Mouse (Mus musculus) liver, embryonic 11.5 days (tissue): ENCODE measurements at regions not wholly inside any gene's neighbourhood (a gene's known extent, or its start where the extent isn't known, plus 50 kb on each side); places are given as distances from the start of the nearest gene placed in this dataset.

Experiments used
- ATAC-seq: fragments of 200-750 bp; cut with Nextera tagmentation; replicated peaks from 2 replicates; pipeline ENCODE4 v1.8.0; 2017; ENCODE audit warnings: moderate number of reproducible peaks, mild to moderate bottlenecking, moderate TSS enrichment, moderate library complexity; ENCODE audit not compliant: low FRiP score
- DNase-seq: peaks from one replicate; pipeline ENCODE4 v3.0.0-alpha.2; 2017; ENCODE audit warnings: low spot score
- H3K27ac ChIP-seq: fragments of 300-500 bp; sonication (generic); 2 replicates; pipeline ENCODE4 v1.5.1; 2014; ENCODE audit warnings: mild to moderate bottlenecking, low read depth, low read length, control low read depth
- H3K27me3 ChIP-seq: fragments of 300-500 bp; sonication (generic); replicated peaks from 2 replicates; pipeline ENCODE4 v1.6.1; 2014; ENCODE audit warnings: low read length, mixed read lengths; ENCODE audit not compliant: control insufficient read depth, insufficient read depth
- H3K36me3 ChIP-seq: fragments of 300-500 bp; sonication (generic); 2 replicates; pipeline ENCODE4 v1.6.1; 2014; ENCODE audit warnings: mild to moderate bottlenecking, low read length, moderate library complexity, mixed read lengths; ENCODE audit not compliant: control insufficient read depth, insufficient read depth
- H3K4me1 ChIP-seq: fragments of 300-500 bp; sonication (generic); replicated peaks from 2 replicates; pipeline ENCODE4 v1.6.1; 2014; ENCODE audit warnings: low read length, mixed read lengths; ENCODE audit not compliant: control insufficient read depth, insufficient read depth
- H3K4me2 ChIP-seq: fragments of 300-500 bp; sonication (generic); 2 replicates; pipeline ENCODE4 v1.6.1; 2014; ENCODE audit warnings: mild to moderate bottlenecking, control low read depth, moderate library complexity
- H3K4me3 ChIP-seq: fragments of 300-500 bp; sonication (generic); 2 replicates; pipeline ENCODE4 v1.5.1; 2014; ENCODE audit warnings: low read depth, low read length, control low read depth
- H3K9ac ChIP-seq: fragments of 300-500 bp; sonication (generic); 2 replicates; pipeline ENCODE4 v1.6.1; 2014; ENCODE audit warnings: low read depth, low read length, control low read depth
- H3K9me3 ChIP-seq: fragments of 300-500 bp; sonication (generic); 2 replicates; pipeline ENCODE4 v1.6.1; 2016; ENCODE audit warnings: low read length, inconsistent platforms, mixed read lengths; ENCODE audit not compliant: control insufficient read depth
- WGBS: fragments of 180-500 bp; shearing (Covaris S2); extraction: QIAGEN DNeasy Blood & Tissue Kit; methylation state at CpG from one replicate; pipeline ENCODE4 v1.1.7; 2014; 5-methylcytosine and 5-hydroxymethylcytosine counted together

DNA sequence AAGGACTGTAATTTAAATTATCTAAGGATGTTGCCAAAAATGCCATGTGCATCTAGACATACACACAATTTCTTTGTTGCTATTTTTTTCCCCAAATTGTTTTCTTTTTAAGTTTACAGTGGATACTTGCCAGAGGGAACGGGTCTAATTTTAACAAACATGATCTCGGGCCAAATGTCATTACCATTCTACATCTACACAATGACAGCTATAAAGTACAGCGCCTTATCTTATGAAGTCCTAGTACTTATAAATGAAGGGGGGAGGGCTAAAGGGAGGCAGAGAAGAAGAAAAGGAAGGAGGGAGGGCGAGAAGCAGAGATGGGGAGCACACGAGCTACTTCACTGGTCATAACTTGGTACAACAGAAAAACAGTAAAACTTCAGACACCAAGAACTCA lies 89.4 kb upstream of the Paip1 start:
- 81% methylated on average over 5 of the region's 5 CpGs for WGBS
- no peak overlapping the region for H3K9ac ChIP-seq
- H3K27ac ChIP-seq: no peak overlapping the region
- H3K36me3 ChIP-seq: peaks cover 7% of the 10 kb centered on the region
- no peak overlapping the region for H3K4me3 ChIP-seq
- DNase-seq (no peak), ATAC-seq (no peak)
- H3K4me1 ChIP-seq: no peaks in the 10 kb centered on the region
- H3K4me2 ChIP-seq: no peak overlapping the region
- H3K9me3 ChIP-seq: no peaks in the 10 kb centered on the region
- H3K27me3 ChIP-seq: no peaks in the 10 kb centered on the region

DNA sequence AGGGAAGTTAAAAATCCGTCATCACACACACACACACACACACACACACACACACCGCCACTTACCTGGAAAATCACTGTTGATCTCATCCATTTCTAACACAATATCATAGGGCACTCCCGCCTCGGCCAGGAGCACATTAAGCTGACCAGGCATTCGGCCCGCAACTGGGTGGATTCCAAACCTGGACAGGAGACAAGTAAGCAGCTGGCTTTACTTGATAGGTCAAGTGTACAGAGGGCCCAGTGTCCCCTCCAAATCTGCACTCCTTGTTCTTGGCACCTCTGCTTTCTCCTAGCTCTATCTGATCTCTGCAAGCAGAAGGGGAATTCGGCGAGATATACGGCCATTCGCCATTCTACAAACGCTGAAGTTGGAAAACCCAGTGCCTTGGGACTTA lies 88.6 kb upstream of the Paip1 start:
- peaks cover 7% of the 10 kb centered on the region for H3K36me3 ChIP-seq
- ATAC-seq (no peak), DNase-seq (no peak)
- no peak overlapping the region for H3K27ac ChIP-seq
- H3K27me3 ChIP-seq: no peaks in the 10 kb centered on the region
- no peaks in the 10 kb centered on the region for H3K4me1 ChIP-seq
- H3K9ac ChIP-seq: no peak overlapping the region
- WGBS: 91% methylated on average over 11 of the region's 11 CpGs
- no peak overlapping the region for H3K4me3 ChIP-seq
- no peak overlapping the region for H3K4me2 ChIP-seq
- no peaks in the 10 kb centered on the region for H3K9me3 ChIP-seq

DNA sequence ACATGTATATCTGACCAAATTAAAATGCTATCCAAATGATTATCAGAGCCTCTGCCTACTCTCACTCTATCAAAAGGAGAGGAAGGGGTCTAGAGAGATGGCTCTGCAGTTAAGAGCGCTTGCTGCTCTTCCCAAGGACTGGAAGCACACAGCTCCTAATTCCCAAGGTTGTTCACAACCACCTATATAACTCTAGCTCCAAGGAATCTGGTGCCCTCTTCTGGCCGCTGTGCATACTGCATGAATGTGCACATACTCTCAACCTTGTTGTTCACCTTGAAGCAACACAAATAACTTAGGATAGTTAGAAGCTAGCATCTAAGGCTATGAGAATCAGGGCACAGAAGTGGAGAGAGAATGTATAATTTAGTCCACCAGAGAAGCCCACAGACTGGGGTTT lies 86.6 kb upstream of the Paip1 start:
- Histone ChIP-seq H3K27ac (no peak overlapping the region), H3K9me3 (no peaks in the 10 kb centered on the region), H3K4me1 (no peaks in the 10 kb centered on the region), H3K36me3 (peaks cover 3% of the 10 kb centered on the region), H3K4me2 (no peak overlapping the region), H3K9ac (no peak overlapping the region), H3K27me3 (no peaks in the 10 kb centered on the region), H3K4me3 (no peak overlapping the region)
- 33% methylated on average over 2 of the region's 2 CpGs for WGBS
- DNase-seq: peak; percentile 48
- ATAC-seq: peak; percentile 66

DNA sequence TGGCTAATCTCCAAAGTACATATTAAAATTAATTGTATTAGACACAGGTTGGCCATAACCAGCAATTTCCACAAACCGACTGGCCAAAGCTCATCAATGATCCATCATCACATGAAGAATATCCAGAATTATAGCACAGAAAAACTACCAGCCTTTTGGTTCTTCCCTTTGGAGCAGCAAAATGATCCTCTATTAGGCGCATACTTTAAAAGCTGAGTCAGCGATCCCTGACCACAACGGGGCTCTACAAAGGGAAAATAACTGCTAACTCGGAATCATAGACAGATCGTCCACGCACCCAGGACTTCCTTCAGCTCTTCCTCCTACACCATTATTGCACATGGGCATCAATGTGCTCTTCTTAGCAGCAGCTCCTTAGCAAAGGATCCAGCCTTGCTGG lies 85.6 kb upstream of the Paip1 start:
- Histone ChIP-seq H3K4me3 (no peak overlapping the region), H3K9ac (no peak overlapping the region), H3K4me1 (no peaks in the 10 kb centered on the region), H3K27ac (no peak overlapping the region), H3K36me3 (no peaks in the 10 kb centered on the region; the same call in 1 of the 2 replicates), H3K4me2 (no peak overlapping the region), H3K27me3 (no peaks in the 10 kb centered on the region), H3K9me3 (no peaks in the 10 kb centered on the region)
- no peak for DNase-seq
- no peak for ATAC-seq
- 90% methylated on average over 7 of the region's 7 CpGs for WGBS

DNA sequence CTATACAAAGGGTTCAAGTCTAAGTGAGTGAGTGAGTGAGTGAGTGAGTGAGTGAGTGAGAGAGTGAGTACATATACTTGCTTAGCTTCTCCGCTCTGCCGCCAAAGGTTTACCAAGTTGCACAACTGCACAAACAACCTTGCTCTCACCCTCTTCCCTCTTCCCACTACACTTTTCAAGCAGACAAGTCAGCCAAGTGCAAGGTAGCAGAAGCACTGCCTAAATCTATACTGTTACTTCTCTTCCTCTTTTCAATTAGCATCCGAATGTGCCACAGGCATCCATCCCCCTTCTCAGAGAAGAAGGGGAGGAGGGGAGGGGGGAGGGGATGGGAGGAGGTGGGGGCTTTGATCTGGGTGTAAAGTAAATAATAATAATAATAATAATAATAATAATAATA lies 80.4 kb upstream of the Paip1 start:
- no peak overlapping the region for H3K27ac ChIP-seq
- WGBS: 90% methylated on average over 3 of the region's 3 CpGs
- DNase-seq: no peak
- ATAC-seq: no peak
- no peak overlapping the region for H3K9ac ChIP-seq
- H3K4me2 ChIP-seq: no peak overlapping the region
- no peaks in the 10 kb centered on the region for H3K4me1 ChIP-seq
- peaks cover 2% of the 10 kb centered on the region; the same call in 1 of the 2 replicates for H3K36me3 ChIP-seq
- H3K9me3 ChIP-seq: no peaks in the 10 kb centered on the region
- no peaks in the 10 kb centered on the region for H3K27me3 ChIP-seq
- no peak overlapping the region for H3K4me3 ChIP-seq

DNA sequence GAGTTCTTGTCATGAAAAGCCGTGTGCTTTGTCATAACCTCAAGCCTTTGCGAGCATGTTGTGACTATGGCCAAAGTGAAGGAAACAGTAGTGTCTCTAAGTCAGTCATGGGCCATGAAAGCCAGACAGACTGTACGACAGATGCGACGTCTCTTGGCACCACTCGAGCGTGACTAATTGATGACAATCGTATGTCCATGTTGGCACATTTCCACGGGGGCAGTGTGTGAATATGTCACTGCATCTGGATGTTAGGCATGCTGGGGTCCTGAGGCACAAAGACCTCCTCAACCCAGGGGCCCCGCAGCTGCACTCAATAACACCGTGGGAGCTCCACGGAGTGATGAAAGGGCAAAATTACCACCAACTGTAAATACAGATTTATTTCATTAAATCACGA lies 77.1 kb upstream of the Paip1 start:
- DNase-seq (no peak), ATAC-seq (no peak)
- Histone ChIP-seq H3K27ac (no peak overlapping the region), H3K4me1 (no peaks in the 10 kb centered on the region), H3K36me3 (peaks cover 5% of the 10 kb centered on the region), H3K9me3 (no peaks in the 10 kb centered on the region), H3K4me3 (no peak overlapping the region), H3K9ac (no peak overlapping the region), H3K4me2 (no peak overlapping the region), H3K27me3 (no peaks in the 10 kb centered on the region)
- 88% methylated on average over 13 of the region's 13 CpGs for WGBS

DNA sequence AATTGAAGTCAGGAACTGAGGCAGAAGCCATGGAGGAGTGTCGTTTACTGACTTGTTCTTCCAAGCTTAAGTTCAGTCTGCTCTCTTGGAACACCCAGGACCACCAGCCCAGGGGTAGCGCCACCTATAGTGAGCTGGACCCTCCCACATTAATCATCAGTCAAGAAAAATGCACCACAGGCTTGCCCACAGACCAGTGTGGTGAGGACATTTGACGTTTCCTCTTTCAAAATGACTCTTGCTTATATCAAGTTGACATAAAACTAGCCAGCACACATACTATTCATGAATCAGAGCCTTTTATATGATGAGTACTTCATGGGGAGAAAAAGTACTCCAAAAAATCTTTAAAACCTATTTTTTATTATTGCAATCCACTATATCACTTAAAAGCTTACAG lies 69.7 kb upstream of the Paip1 start:
- ATAC-seq: no peak
- Histone ChIP-seq H3K36me3 (peaks cover 13% of the 10 kb centered on the region), H3K9me3 (no peaks in the 10 kb centered on the region), H3K27me3 (no peaks in the 10 kb centered on the region), H3K4me1 (no peaks in the 10 kb centered on the region), H3K4me2 (no peak overlapping the region), H3K9ac (no peak overlapping the region), H3K27ac (no peak overlapping the region), H3K4me3 (no peak overlapping the region)
- DNase-seq: no peak
- WGBS: 73% methylated on average over 3 of the region's 3 CpGs

DNA sequence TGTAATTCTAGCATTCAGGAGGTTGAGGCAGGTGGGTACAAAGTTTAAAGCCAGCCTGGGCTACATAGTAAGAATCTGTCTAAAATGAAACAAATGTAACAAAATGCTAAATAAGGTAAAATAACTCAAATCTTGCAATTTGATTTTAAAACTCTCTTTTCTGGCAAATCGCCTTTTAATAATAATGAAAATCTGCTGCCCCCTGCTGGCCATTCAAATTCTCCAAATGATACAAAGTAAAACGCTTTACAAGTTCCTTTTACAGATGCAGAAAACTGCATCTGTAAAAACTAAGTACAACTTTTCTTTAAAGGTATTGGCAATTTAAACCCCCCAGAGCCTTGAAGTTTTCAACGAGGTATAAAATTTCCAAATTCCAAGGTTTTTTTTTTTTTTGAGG lies 65.0 kb upstream of the Paip1 start:
- whole genome bisulfite sequencing: 55% methylated on average over 3 of the region's 3 CpGs
- peaks cover 6% of the 10 kb centered on the region; the same call in 1 of the 2 replicates for H3K36me3 ChIP-seq

DNA sequence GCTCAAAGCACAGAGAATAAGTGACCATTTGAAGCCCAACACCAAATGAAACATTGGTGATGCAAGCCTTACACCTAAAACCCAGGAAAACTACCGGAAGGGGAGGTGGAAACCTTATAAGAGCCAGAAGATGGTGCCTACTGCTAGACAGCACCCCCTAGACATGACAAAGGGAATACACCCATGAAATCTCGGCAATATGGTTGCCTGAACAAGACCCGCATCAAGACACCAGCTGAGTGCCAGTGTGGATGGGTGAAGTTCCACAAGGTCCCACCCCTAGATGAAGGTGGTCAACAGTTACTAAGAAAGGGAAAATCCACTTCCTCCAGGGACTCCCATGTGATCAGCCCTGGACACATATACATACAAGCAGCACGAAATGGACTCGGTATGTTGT lies 64.2 kb upstream of the Paip1 start:
- 91% methylated on average over 5 of the region's 5 CpGs for WGBS
- no peak overlapping the region for H3K27ac ChIP-seq
- H3K9me3 ChIP-seq: no peaks in the 10 kb centered on the region
- peaks cover 7% of the 10 kb centered on the region; the same call in 1 of the 2 replicates for H3K36me3 ChIP-seq
- H3K4me1 ChIP-seq: no peaks in the 10 kb centered on the region
- no peaks in the 10 kb centered on the region for H3K27me3 ChIP-seq
- DNase-seq: no peak
- ATAC-seq: no peak
- H3K9ac ChIP-seq: no peak overlapping the region
- no peak overlapping the region for H3K4me3 ChIP-seq
- H3K4me2 ChIP-seq: no peak overlapping the region

More for the DNA sequence above, 65.0 kb upstream of the Paip1 start:
- Histone ChIP-seq H3K4me1 (no peaks in the 10 kb centered on the region), H3K4me3 (no peak overlapping the region), H3K27ac (no peak overlapping the region), H3K9ac (no peak overlapping the region), H3K4me2 (no peak overlapping the region), H3K27me3 (no peaks in the 10 kb centered on the region), H3K9me3 (no peaks in the 10 kb centered on the region)
- DNase-seq: no peak
- ATAC-seq: no peak
